Mouse (Mus musculus): ENCODE measurements around the gene Ppt2. TPM values are rescaled to one million over a fixed set of nuclear protein-coding genes. Genes with fewer than 3 reads are reported as not detected.

Gene Ppt2
- polyA plus RNA-seq, 1 experiment: 118 TPM

DNA sequence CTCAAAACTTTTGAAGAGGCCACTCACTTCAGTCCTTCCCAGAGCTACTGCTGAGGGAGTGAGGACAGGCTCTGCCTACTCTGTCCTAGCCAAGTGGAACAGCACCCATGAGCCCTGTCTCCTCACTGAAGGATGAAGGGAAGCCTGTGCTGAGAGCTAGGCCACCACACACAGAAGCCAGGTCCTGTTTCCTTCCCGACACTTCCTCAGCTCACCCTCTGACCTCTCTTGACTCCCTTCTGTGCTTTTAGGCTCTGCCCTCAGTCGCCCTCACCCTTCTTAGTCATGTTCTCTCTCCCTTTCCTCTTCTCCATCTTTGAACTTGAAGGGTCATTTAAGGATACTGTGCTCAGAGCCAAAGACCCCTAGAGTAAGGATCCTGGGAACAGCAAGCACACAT lies 29.0 kb upstream of the Ppt2 start:
- H3K27ac ChIP-seq (ENCODE audit: insufficient read depth, low read depth, low read length): no peak overlapping the region
- no peak overlapping the region for H3K4me3 ChIP-seq (ENCODE audit: insufficient read depth, low read length)
- TF ChIP-seq CTCF (IDR thresholded peaks at IDR 0.05; ENCODE audit: low read depth, low read length) (no peak), POLR2A (IDR thresholded peaks at IDR 0.05; ENCODE audit: borderline replicate concordance, low read depth, low read length) (no peak)
- peaks cover 14% of the 10 kb centered on the region for H3K4me1 ChIP-seq (ENCODE audit: control insufficient read depth, insufficient read depth, low read length)

DNA sequence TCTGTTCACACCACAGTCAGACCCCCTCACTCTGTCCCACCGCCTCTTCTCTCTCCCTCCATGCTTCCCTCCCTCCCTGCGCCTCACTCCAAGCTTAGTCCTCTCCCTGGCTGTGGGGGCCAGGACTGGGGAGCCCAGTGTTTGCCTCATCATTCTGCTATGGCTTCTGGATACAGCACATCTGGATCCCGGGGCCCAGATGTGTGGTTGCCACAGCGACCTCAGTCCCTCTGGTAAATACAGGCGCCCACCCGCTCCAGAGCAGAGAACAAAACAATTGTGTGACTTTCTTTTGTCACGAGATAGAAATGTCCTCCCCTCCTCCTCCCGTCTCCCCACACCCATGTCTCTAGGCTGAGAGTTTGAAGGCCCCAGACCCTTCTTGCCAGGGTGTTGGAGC lies 28.4 kb upstream of the Ppt2 start:
- Histone ChIP-seq H3K4me1 (ENCODE audit: control insufficient read depth, insufficient read depth, low read length) (peaks cover 14% of the 10 kb centered on the region), H3K4me3 (ENCODE audit: insufficient read depth, low read length) (no peak overlapping the region), H3K27ac (ENCODE audit: insufficient read depth, low read depth, low read length) (no peak overlapping the region)
- TF ChIP-seq POLR2A (IDR thresholded peaks at IDR 0.05; ENCODE audit: borderline replicate concordance, low read depth, low read length) (no peak), CTCF (IDR thresholded peaks at IDR 0.05; ENCODE audit: low read depth, low read length) (no peak)

DNA sequence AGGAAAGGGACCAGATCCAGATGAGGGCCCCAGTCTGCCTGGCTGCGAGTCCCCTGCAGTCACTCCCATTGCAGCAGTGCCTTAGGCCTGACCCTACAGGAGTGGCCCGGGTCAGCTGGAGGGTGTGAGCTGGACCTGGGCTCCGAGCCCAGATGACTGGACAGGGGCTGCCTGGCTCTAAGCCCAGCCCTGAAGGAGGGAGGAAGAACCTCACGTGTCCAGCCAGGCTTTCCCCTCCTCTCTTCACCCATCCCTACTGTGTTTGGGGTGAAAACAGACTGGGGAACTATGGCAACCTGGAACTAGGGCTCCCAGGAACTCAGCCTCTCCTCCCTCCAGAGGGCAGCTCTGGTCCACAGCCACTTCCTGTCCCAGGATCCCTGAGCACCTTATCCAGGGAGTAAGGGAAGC lies 27.3 kb upstream of the Ppt2 start:
- Histone ChIP-seq H3K27ac (ENCODE audit: insufficient read depth, low read depth, low read length) (no peak overlapping the region), H3K4me1 (ENCODE audit: control insufficient read depth, insufficient read depth, low read length) (peaks cover 11% of the 10 kb centered on the region), H3K4me3 (ENCODE audit: insufficient read depth, low read length) (no peak overlapping the region)
- TF ChIP-seq CTCF (IDR thresholded peaks at IDR 0.05; ENCODE audit: low read depth, low read length) (no peak), POLR2A (IDR thresholded peaks at IDR 0.05; ENCODE audit: borderline replicate concordance, low read depth, low read length) (no peak)

DNA sequence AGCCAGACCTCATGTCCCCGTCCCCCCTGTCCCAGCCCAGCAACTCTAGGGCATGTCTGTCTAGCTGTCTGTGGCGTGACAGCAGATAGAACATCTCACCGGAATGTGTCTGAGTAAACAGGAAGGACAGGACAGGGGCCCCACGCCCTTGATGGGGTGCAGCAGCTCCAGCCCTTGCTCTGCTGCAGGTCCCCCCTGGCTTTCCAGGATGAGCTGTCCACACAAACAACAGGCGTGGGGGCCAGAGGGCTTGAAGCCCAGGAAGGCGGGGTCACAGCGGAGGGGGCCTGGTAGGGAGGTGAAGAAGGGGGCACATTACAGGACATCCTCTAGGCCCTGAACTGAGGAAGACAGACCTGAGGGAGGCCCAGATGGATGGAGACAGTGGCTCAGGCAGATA lies 26.9 kb upstream of the Ppt2 start:
- Histone ChIP-seq H3K4me3 (ENCODE audit: insufficient read depth, low read length) (no peak overlapping the region), H3K27ac (ENCODE audit: insufficient read depth, low read depth, low read length) (no peak overlapping the region), H3K4me1 (ENCODE audit: control insufficient read depth, insufficient read depth, low read length) (peaks cover 11% of the 10 kb centered on the region)
- TF ChIP-seq CTCF (IDR thresholded peaks at IDR 0.05; ENCODE audit: low read depth, low read length) (no peak), POLR2A (IDR thresholded peaks at IDR 0.05; ENCODE audit: borderline replicate concordance, low read depth, low read length) (no peak)

DNA sequence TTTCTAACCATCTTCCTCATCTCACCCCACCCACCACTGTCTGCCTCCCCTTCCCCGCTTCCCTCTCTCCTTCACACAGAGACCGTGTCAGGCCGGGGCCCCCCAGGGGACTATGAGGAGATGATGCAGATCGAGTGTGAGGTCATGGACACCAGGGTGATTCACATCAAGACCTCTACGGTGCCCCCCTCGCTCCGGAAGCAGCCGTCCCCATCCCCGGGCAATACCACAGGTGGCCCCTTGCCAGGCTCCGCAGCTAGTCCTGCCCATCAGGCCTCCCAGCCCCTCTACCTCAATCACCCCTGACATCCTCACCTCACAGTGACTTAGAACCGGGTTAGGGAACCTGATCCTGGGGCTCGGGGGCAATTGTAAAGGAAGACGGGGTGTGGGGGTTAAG lies 26.1 kb upstream of the Ppt2 start:
- H3K27ac ChIP-seq (ENCODE audit: insufficient read depth, low read depth, low read length): no peak overlapping the region
- peaks cover 17% of the 10 kb centered on the region for H3K4me1 ChIP-seq (ENCODE audit: control insufficient read depth, insufficient read depth, low read length)
- no peak overlapping the region for H3K4me3 ChIP-seq (ENCODE audit: insufficient read depth, low read length)
- no peak for TF ChIP-seq POLR2A (IDR thresholded peaks at IDR 0.05; ENCODE audit: borderline replicate concordance, low read depth, low read length)
- TF ChIP-seq CTCF (IDR thresholded peaks at IDR 0.05; ENCODE audit: low read depth, low read length): no peak

DNA sequence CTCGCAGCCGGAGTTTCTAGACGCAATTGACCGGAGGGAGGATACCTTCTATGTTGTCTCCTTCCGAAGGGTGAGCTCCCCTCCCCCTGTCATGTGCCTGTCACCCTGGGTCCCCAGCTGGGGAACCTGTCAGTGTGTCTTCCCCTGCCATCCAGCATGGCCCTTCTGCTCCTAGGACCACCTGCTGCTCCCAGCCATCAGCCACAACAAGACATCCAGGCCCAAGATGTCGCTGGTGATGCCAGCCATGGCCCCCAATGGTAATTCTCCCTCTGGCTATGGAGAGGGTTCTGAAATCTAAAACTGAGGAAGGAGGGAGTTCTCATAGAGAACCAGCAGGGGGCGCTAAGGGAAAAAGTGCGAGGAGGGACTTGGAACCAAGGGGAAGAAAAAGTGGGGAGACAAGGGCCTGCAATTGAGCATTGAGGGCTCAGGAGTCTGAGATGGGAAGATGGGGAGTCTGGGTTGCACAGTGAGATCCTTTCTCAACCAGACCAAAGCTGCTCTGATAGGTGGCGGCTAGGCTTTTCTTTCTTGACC lies 25.5 kb upstream of the Ppt2 start:
- Histone ChIP-seq H3K4me3 (ENCODE audit: insufficient read depth, low read length) (no peak overlapping the region), H3K27ac (ENCODE audit: insufficient read depth, low read depth, low read length) (no peak overlapping the region), H3K4me1 (ENCODE audit: control insufficient read depth, insufficient read depth, low read length) (peaks cover 21% of the 10 kb centered on the region)
- TF ChIP-seq CTCF (IDR thresholded peaks at IDR 0.05; ENCODE audit: low read depth, low read length) (peak; percentile 78), POLR2A (IDR thresholded peaks at IDR 0.05; ENCODE audit: borderline replicate concordance, low read depth, low read length) (no peak)

DNA sequence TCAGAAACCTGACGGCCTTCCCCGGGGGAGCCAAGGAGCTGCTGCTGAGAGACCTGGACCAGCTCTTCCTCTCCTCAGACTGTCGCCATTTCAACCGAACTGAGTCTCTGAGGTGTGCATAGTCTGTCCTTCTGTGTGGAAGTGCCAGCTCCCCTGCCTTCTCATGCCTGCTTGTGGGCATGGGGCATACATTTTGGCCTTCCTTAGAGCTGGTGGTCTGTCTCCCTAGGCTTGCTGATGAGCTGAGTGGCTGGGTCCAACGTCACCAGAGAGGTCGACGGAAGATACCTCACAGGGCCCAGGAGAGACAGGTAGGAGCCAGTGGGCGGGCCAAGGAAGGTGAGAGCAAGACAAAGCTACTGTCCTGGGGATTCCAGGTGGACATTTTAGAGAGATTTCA lies 24.7 kb upstream of the Ppt2 start:
- TF ChIP-seq POLR2A (IDR thresholded peaks at IDR 0.05; ENCODE audit: borderline replicate concordance, low read depth, low read length) (no peak), CTCF (IDR thresholded peaks at IDR 0.05; ENCODE audit: low read depth, low read length) (no peak)
- Histone ChIP-seq H3K4me1 (ENCODE audit: control insufficient read depth, insufficient read depth, low read length) (peaks cover 29% of the 10 kb centered on the region), H3K27ac (ENCODE audit: insufficient read depth, low read depth, low read length) (no peak overlapping the region), H3K4me3 (ENCODE audit: insufficient read depth, low read length) (no peak overlapping the region)

DNA sequence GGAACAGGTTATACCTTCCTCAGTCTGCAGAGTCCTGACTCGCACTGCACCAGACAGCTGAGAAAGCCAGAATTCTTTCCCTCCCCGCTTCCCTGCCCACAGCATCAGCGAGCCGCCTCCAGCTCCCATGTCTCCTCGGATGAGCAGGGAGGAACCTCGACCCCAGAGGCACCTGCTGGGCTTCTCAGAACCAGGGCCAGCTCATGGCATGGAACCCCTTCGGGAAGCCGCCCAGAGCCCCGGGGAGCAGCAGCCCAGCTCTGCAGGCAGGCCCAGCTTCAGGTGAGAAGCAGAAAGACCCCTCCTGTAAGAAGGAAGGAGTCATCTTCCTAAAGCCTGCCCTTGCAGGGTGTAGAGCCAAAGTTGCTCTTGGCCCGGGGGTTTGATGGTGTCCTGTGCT lies 24.2 kb upstream of the Ppt2 start:
- no peak overlapping the region for H3K27ac ChIP-seq (ENCODE audit: insufficient read depth, low read depth, low read length)
- TF ChIP-seq POLR2A (IDR thresholded peaks at IDR 0.05; ENCODE audit: borderline replicate concordance, low read depth, low read length) (no peak), CTCF (IDR thresholded peaks at IDR 0.05; ENCODE audit: low read depth, low read length) (no peak)
- no peak overlapping the region for H3K4me3 ChIP-seq (ENCODE audit: insufficient read depth, low read length)
- H3K4me1 ChIP-seq (ENCODE audit: control insufficient read depth, insufficient read depth, low read length): peaks cover 29% of the 10 kb centered on the region

DNA sequence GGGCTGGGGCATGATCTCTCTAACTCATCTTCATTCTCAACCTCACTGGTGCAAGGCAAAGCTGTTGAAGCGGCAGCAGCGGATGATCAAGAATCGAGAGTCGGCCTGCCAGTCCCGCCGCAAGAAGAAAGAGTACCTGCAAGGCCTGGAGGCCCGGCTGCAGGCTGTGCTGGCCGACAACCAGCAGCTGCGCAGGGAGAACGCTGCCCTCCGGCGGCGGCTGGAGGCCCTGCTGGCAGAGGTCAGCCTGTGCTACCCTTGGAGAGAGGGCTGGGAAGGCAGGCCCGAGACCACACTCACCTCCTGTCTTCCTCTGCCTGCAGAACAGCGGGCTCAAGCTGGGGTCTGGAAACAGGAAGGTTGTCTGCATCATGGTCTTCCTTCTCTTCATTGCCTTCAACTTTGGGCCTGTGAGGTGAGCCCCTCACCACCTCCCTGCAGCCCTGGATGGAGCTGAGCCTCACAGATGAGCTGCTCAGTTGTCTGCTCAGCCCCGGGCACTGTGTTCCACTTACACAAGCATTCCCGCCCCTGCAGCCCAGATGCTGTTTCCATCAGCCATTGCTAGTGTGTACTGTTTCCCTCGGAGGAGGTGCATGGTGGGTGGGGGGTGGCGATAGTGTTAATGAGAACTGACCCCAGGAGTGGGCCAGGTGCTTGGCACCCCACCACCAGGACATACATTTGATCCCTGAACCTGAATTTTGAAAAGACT lies 23.4 kb upstream of the Ppt2 start:
- Histone ChIP-seq H3K27ac (ENCODE audit: insufficient read depth, low read depth, low read length) (no peak overlapping the region), H3K4me1 (ENCODE audit: control insufficient read depth, insufficient read depth, low read length) (peaks cover 27% of the 10 kb centered on the region), H3K4me3 (ENCODE audit: insufficient read depth, low read length) (no peak overlapping the region)
- TF ChIP-seq CTCF (IDR thresholded peaks at IDR 0.05; ENCODE audit: low read depth, low read length) (peak; percentile 22; the same call in 1 of the 2 replicates), POLR2A (IDR thresholded peaks at IDR 0.05; ENCODE audit: borderline replicate concordance, low read depth, low read length) (no peak)

DNA sequence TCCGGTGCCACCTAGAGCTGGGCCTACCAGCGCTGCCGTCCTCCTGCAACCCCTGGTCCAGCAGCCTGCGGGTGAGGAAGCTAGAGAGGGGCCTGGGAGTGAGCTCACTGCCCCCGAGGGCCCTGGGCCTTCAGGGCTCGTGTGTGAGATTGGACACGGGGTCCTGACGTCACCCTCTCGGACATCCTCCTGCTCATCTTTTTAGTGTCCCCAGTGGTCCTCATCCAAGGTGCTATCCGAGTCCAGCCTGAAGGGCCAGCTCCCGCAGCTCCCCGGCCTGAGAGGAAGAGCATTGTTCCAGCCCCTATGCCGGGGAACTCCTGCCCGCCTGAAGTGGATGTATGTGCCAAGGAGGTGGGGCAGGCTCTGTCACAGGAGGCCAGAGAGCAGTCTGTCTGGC lies 22.5 kb upstream of the Ppt2 start:
- TF ChIP-seq CTCF (IDR thresholded peaks at IDR 0.05; ENCODE audit: low read depth, low read length) (no peak), POLR2A (IDR thresholded peaks at IDR 0.05; ENCODE audit: borderline replicate concordance, low read depth, low read length) (no peak)

More for the DNA sequence above, 22.5 kb upstream of the Ppt2 start:
- Histone ChIP-seq H3K4me3 (ENCODE audit: insufficient read depth, low read length) (no peak overlapping the region), H3K4me1 (ENCODE audit: control insufficient read depth, insufficient read depth, low read length) (peaks cover 33% of the 10 kb centered on the region), H3K27ac (ENCODE audit: insufficient read depth, low read depth, low read length) (no peak overlapping the region)

Measured in bone marrow macrophage, adult 2 months (primary cell).